Mouse (Mus musculus) CD4-positive helper T cell, adult 2 months (primary cell): ENCODE results near the gene Smarcc2.

ENCODE experiments used
- DNase-seq: peaks from one replicate; pipeline ENCODE4 v3.0.0-alpha.2; 2012; ENCODE audit warnings: low read depth, missing footprints, low spot score

Smarcc2 gene

DNA sequence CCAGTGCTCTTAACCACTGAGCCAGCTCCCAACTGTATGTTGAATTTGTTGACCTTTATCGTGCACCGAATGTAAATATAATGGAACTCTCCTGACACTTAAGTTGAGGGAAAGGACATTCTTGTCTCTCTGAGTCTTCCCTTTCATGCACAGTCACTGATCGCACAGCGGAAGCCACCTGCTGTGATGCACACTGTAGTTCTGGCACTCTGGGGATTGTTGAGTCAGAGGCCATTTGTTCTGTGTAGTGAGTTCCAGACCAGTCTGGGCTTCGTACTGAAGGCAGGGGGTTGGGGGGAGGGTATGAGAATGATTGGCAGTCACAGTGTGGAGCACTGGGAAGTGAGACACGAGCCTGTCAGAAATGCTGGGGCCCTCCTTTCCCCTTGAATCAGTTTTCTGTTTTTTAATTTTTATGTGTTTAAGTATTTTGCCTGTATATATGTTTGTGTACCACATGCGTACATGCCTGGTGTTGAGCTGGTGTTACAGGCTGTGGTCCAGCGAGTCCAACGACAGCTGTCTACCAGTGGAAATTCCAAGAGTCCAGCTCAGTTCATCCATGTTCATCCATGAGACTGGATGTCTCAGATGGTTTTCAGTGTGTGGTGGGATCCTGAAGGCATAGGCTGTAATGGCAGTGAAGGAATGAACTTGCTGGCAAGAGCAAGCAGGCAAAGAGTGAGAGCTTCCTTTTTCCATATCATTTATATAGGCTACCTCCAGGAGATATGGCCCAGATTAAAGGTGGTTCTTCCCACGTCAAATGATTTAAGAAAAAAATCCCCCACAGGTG, 17.5 kb upstream of the Smarcc2 start:
- no peak for DNase-seq

- no peak for DNase-seq
Observed at GRCm38 (mm10) chr10:128442718-128443117, 16.3 kb upstream of the Smarcc2 start.

DNA sequence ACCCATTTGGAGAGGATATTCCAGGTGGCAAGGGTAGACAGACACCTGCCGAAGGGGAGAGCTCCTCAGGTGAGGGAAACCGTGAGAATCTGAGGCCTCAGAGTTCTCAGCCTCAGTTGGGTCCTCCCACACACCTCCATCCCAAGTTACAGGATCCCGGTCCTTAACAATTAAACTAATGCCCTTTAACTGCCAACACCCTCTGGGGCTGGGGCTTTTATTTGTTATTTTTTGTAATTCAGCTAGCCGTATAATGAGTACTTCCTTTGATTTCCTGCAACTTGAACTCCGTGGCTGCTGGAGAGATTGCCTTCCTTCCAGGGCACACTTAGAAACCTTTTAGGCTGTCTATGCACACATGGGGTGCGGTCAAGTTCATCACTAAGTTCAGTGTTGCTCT, 14.7 kb upstream of the Smarcc2 start:
- no peak for DNase-seq

DNA sequence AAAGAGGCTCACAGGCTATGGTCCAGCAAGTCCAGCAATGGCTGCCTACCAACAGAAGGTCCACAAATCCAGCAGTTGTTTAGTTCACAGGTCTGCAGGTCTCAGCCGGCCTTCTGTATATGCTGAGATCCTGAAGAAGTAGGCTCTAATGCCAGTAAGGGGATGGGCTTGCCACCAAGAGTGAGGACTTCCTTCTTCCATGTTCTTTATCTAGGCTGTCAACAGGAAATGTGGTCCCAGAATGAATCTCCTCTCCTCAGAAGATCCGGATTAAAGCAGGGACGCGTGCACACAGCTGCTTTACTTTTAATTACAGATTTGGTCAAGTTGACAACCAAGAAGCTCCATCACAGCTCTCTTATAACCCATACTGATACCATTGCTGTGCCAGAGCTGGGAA, 13.6 kb upstream of the Smarcc2 start:
- DNase-seq, result no peak

DNA sequence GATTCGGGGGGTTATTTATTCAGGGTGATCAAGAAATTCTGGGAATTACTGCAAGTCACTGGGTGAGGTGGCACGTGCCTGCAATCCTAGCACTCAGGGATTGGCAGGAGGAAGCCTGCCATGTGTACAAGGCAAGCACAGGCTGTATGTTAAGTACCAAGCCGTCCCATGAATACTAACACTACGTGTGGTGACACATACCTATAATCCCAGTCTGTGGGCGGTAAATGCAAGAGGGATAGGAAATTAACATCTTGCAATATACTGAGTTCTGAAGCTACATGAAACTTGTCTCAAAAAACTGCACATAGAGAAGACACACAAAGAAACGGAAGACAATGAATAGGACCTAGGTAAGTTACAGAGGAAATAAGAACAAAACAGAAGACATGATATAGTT, 8.0 kb upstream of the Smarcc2 start:
- no peak for DNase-seq

DNA sequence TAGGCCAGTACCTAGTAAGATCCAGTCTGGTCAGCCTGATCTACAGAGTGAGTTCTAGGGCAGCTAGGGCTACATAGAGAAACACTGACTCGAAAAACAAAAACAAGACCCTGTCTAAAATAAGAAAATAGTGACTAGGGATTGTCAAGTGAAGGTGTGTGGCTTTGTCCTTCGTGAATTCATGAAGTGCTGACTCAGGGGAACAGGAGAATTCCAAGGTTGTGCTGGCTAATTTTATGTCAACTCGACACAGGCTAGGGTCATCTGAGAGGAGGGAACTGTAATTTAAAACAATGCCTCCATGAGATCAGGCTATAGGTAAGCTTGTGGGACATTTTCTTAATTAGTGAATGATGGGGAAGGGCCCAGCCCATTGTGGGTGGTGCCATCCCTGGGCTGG, 4.6 kb upstream of the Smarcc2 start:
- DNase-seq, result no peak

DNA sequence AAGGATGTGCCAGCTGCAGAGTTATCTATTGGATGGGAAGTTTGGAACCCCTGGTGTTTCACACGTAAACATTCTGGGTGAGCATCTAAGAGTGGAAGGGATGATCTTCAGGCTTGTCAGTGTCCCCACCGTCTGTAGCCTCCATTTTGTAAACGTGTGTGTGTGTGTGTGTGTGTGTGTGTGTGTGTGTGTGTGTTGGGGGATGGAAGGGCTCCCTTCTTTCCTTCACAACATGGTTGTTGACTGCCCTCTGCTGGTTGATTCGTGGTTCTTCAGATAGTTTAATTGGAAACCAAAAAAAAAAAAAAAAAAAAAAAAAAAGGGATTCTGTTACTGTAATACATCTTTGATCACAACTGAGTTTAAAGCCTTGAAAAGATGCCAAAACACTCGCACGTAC, 3.8 kb upstream of the Smarcc2 start:
- DNase-seq, result peak; percentile 87

- DNase-seq, result no peak
Observed at GRCm38 (mm10) chr10:128457676-128458075, 1.4 kb upstream of the Smarcc2 start.

- peak; percentile 75 for DNase-seq
Observed at GRCm38 (mm10) chr10:128458348-128458718, 715 bp upstream of the Smarcc2 start.

- peak; percentile 60 for DNase-seq
Observed at GRCm38 (mm10) chr10:128459409-128460269, 591 bp downstream of the Smarcc2 start.

DNA sequence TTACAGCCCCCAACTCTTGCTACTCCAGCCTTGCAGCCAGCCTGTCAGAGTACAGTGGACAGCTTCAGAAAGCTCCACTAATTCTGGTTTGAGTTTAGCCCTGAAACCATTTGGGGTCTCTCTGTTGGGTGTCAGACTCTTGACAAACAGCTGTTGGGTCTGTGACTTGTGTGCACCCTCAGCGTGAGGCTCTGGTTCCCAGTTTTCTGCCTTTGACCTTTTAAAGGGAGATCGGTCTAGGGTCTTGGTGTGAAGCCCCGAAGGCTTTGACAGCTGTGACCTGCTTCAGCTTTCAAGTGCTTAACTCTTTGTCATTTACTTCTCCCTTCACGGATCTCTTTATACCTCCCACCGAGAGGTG, 1.2 kb downstream of the Smarcc2 start:
- DNase-seq, result no peak

DNA sequence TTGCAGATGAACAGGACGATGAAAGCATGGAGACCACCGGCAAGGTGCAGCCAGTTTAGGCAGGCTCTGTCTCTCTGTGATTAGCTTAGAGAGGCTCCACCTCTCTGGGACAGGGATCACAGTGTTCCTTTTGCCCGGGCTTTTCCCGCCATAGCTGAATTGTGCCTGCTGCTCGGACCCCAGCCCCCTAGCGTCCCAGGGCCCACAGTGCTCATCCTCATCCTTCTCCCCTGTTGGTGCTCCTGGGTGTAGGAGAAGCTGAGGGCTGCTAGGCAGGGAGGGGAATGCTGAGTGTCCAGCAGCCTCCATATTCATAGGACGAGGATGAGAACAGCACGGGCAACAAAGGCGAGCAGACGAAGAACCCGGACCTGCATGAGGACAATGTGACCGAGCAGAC, 15.3 kb downstream of the Smarcc2 start:
- no peak for DNase-seq

- no peak for DNase-seq
Observed at GRCm38 (mm10) chr10:128486370-128486769, 27.3 kb downstream of the Smarcc2 start.

DNA sequence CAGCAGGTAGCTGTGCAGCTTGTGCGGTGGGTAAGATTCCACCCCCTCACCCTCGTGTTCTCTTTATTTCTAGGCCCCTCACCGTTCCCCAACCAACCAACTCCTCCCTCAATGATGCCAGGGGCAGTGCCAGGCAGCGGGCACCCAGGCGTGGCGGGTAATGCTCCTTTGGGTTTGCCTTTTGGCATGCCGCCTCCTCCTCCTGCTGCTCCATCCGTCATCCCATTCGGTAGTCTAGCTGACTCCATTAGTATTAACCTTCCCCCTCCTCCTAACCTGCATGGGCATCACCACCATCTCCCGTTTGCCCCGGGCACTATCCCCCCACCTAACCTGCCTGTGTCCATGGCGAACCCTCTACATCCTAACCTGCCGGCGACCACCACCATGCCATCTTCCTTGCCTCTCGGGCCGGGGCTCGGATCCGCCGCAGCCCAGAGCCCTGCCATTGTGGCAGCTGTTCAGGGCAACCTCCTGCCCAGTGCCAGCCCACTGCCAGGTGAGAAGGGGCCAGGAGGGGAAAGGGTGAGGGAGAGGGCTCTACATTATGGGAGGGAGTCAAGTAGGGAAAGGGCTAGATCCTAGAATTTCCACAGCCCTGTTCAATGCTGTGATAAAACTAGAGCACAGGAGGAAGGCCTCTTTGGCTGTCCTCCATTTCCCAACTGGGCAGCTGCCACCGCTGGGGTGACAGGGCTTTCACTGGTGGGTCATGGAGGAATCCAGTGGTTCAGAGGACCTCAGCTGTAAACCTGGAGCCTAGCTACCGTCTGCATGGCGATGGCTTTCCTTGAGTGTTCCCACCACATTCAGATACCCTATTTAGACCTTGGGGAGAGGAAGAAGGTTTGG, 29.0 kb downstream of the Smarcc2 start:
- no peak for DNase-seq

DNA sequence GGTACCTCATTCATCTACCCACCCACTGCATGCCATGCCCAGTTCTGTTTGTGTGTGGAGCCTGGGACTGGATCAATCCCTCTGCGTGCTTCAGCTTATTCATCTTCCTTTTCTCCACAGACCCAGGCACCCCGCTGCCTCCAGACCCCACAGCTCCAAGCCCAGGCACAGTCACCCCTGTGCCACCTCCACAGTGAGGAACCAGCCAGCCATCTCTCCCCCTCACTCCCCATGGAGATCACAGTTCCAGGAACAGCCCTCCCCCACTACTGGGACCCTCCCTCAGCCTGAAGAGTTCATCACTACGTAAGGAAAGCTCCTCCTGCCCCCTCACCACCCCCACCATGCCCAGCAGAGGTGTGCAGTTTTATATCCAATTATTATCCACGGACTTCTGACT, 29.7 kb downstream of the Smarcc2 start:
- no peak for DNase-seq

- DNase-seq, result no peak
Observed at GRCm38 (mm10) chr10:128489380-128489779, 30.3 kb downstream of the Smarcc2 start.

GRCm38 (mm10) chr10:128489785-128490184, 30.7 kb downstream of the Smarcc2 start:
- no peak for DNase-seq

- no peak for DNase-seq
Observed at GRCm38 (mm10) chr10:128490232-128490631, 31.2 kb downstream of the Smarcc2 start.

DNA sequence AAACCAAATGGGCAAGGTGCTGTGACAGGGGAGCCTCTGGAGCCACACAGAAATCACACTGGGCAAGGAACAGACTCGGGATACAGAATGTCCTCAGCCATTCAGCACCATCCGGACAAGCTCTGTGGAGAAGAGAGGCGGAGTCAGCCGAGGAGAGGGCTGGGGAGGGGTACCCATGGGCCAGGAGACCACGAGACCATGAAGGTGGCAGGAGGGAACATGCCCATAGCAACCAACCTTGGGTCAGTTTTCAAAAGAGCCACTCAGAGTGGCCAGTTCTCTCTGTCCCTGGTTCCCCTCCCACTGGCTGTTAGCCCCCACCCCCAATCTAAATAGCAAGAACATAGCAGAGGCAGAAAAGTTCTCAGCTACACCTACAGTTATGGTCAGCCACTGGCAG, 31.9 kb downstream of the Smarcc2 start:
- DNase-seq, result no peak

- DNase-seq, result peak; percentile 51
Observed at GRCm38 (mm10) chr10:128491495-128491894, 32.4 kb downstream of the Smarcc2 start.

- peak; percentile 44 for DNase-seq
Observed at GRCm38 (mm10) chr10:128492051-128492450, 33.0 kb downstream of the Smarcc2 start.
